Mouse (Mus musculus) effector memory CD4-positive, alpha-beta T cell, adult 7 months (primary cell): ENCODE data around the gene Lrsam1. TPM values are rescaled to one million over a fixed set of nuclear protein-coding genes. Genes with fewer than 3 reads are reported as not detected.

Experiments used
- polyA plus RNA-seq: library from polyadenylated mRNA; unstranded; fragments of 100-300 nt; shearing (Covaris generic); gene quantifications from one replicate; pipeline ENCODE4 v1.2.1, GENCODE M21; 2017

Lrsam1 gene
- 4.8 TPM for polyA plus RNA-seq

DNA sequence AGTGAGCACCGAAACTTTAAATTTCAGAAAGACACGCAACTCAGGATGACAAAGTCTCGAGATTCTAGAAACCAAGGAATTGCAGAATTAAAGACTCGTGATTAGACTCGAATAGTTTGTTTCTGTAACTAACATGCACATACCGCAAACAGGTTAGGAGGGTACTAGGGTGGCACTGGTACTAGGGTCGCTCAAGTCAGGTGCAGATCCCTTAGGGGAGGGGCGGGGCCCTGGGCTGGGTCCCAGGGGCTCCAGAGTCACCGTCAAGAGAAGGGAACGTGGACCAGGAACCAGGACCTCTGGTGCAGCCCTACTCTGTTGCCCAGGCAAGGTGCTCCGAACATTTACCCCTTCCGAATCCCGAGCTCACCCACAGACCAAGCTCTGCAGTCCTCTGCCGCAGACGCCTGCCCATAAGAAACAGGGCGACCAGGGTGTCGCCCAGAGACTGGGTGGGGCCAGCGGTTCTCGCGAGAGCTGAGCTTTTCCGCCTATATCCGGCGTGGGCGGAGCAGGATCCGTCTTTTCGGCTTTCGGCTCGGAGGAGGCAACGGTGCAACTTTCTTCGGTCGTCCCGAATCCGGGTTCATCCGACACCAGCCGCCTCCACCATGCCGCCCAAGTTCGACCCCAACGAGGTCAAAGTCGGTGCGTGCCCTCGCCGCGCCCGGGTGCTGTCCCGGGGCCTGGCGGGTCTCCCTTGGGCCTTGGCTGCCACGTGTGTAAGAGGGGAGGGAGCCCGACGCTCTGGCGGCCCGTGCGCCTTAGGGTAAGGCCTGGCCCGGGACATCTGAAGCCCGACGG lies at the start of gene Lrsam1, which contains the start of gene Rpl12:
Gene Lrsam1 (minus strand): TSS at position 423 of the 804 bp plus-strand sequence.
Gene Rpl12 (plus strand): TSS at position 368 of the 804 bp plus-strand sequence.

DNA sequence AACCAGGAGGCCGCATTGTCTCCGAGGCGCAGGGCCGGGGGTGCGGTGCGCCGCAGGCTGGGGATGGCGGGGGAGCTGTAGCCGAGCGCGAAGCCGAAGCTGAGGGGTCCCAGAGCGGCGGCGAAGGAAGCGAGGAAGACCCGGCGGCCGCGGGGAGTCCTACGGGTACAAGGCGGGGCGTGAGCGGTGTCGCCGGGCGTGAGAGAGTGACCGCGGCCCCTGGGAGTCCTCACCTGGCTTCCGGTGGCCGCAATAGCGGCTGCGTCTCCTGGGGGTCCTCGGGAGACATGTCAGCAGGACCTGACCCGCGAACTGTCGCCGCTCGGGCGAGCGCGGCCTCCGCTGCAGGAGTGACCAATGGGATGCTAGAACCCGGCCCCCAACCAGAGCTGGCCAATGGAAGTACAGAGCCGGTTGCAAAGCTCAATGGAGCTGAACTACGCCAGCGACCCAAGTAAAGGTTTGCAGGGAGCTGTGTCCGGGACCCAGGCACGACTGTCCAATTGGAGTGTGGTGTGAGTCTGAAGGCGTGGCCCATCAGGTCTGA lies 20.4 kb upstream of the Lrsam1 start, which contains the start of gene Slc2a8:
Gene Slc2a8 (minus strand): TSS at position 359 of the 547 bp plus-strand sequence.

DNA sequence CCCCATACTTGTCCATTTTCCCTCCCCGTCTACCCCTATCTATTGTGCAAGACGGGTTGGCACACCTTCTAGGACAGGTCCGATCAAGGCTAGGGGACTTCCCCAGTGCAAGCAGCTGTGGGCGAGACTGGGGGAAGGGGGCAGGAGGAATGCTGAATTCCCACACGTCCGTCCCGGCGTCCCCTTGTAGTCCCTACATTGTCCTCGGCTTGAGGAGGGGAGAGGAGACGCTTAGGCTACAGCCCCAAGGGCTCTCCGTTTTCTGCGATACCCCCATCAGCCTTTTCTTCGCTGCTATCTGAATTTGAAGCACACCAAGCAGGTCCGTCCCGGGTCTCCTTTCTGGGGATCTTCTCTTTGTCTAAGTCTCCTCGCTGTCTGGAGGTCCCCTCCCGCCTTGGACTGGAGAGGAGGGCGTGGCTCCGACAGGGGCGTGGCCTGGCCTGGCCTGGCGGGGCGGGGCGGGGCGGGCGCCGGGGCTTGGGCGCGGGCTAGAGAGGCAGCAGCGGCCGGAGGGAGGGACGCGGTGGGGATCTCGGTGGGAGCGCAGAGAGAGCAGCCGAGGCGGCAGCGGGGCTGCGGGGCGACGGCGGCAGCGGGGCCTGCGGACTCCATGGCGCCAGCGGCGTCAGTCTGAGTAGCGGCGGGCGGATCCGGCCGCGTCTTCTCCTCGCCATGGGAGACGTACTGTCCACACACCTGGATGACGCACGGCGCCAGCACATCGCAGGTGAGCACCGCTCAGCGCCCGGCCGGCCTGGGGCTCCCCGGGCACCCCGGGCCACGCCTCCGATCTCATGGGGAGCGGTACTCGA lies 85.5 kb downstream of the Lrsam1 start, which contains the start of gene Fam129b:
Gene Fam129b (plus strand): TSS at position 440 of the 815 bp plus-strand sequence.

Other genes starting within 250 kb of the Lrsam1 start
- 136 TPM for gene Cdk9, start 248.5 kb downstream of the Lrsam1 start, polyA plus RNA-seq
- 69.8 TPM for gene Sh2d3c, start 240.6 kb downstream of the Lrsam1 start, polyA plus RNA-seq
- gene 6330409D20Rik, start 220.6 kb downstream of the Lrsam1 start, polyA plus RNA-seq, result not detected
- 43.6 TPM for gene Tor2a, start 204.4 kb downstream of the Lrsam1 start, polyA plus RNA-seq
- gene Ttc16, start 186.0 kb downstream of the Lrsam1 start, polyA plus RNA-seq, result 1.5 TPM
- 8.0 TPM for gene Ptrh1, start 185.8 kb downstream of the Lrsam1 start, polyA plus RNA-seq
- not detected for gene Cfap157, start 177.2 kb downstream of the Lrsam1 start, polyA plus RNA-seq
- gene Stxbp1, start 114.4 kb downstream of the Lrsam1 start, polyA plus RNA-seq, result 9.4 TPM
- 1.8 TPM for gene Fam129b, start 85.5 kb downstream of the Lrsam1 start, polyA plus RNA-seq
- gene Rpl12, start 55 bp downstream of the Lrsam1 start, polyA plus RNA-seq, result 40.5 TPM
- gene Slc2a8, start 20.5 kb upstream of the Lrsam1 start, polyA plus RNA-seq, result 15.2 TPM
- 2.8 TPM for gene Garnl3, start 170.0 kb upstream of the Lrsam1 start, polyA plus RNA-seq